Mouse (Mus musculus): ENCODE data around the gene Arl6ip6.

Gene Arl6ip6

GRCm38 (mm10) chr2:53191523-53192220, at the start of gene Arl6ip6:
Gene Arl6ip6, plus strand, starts transcription at chr2:53191726.
- in situ Hi-C loops (cut with MboI; ENCODE audit: low pct_unique_long_range_greater_than_20kb in 1 of 2, low sequenced_read_pairs in 2 of 2, unreplicated experiment in 1 of 2) = no loop called here

- in situ Hi-C loops (cut with MboI; ENCODE audit: low pct_unique_long_range_greater_than_20kb in 1 of 2, low sequenced_read_pairs in 2 of 2, unreplicated experiment in 1 of 2) = no loop called here
Measured at GRCm38 (mm10) chr2:53146852-53147251, 44.7 kb upstream of the Arl6ip6 start.

GRCm38 (mm10) chr2:53173966-53174365, 17.6 kb upstream of the Arl6ip6 start:
- in situ Hi-C loops (cut with MboI; ENCODE audit: low pct_unique_long_range_greater_than_20kb in 1 of 2, low sequenced_read_pairs in 2 of 2, unreplicated experiment in 1 of 2) = no loop called here

- in situ Hi-C loops (cut with MboI; ENCODE audit: low pct_unique_long_range_greater_than_20kb in 1 of 2, low sequenced_read_pairs in 2 of 2, unreplicated experiment in 1 of 2) = no loop called here
Measured at GRCm38 (mm10) chr2:53178966-53179365, 12.6 kb upstream of the Arl6ip6 start.

GRCm38 (mm10) chr2:53179876-53180275, 11.7 kb upstream of the Arl6ip6 start:
- in situ Hi-C loops (cut with MboI; ENCODE audit: low pct_unique_long_range_greater_than_20kb in 1 of 2, low sequenced_read_pairs in 2 of 2, unreplicated experiment in 1 of 2) = no loop called here

- in situ Hi-C loops (cut with MboI; ENCODE audit: low pct_unique_long_range_greater_than_20kb in 1 of 2, low sequenced_read_pairs in 2 of 2, unreplicated experiment in 1 of 2) = no loop called here
Measured at GRCm38 (mm10) chr2:53189811-53190210, 1.7 kb upstream of the Arl6ip6 start.

- in situ Hi-C loops (cut with MboI; ENCODE audit: low pct_unique_long_range_greater_than_20kb in 1 of 2, low sequenced_read_pairs in 2 of 2, unreplicated experiment in 1 of 2) = no loop called here
Measured at GRCm38 (mm10) chr2:53190684-53191511, 628 bp upstream of the Arl6ip6 start, which contains the start of gene Prpf40a. Gene Prpf40a, minus strand, starts transcription at chr2:53191284.

GRCm38 (mm10) chr2:53192386-53192785, 860 bp downstream of the Arl6ip6 start:
- in situ Hi-C loops (cut with MboI; ENCODE audit: low pct_unique_long_range_greater_than_20kb in 1 of 2, low sequenced_read_pairs in 2 of 2, unreplicated experiment in 1 of 2) = no loop called here

GRCm38 (mm10) chr2:53196431-53196830, 4.9 kb downstream of the Arl6ip6 start:
- in situ Hi-C loops (cut with MboI; ENCODE audit: low pct_unique_long_range_greater_than_20kb in 1 of 2, low sequenced_read_pairs in 2 of 2, unreplicated experiment in 1 of 2) = no loop called here

- in situ Hi-C loops (cut with MboI; ENCODE audit: low pct_unique_long_range_greater_than_20kb in 1 of 2, low sequenced_read_pairs in 2 of 2, unreplicated experiment in 1 of 2) = no loop called here
Measured at GRCm38 (mm10) chr2:53199203-53199602, 7.7 kb downstream of the Arl6ip6 start.

GRCm38 (mm10) chr2:53200164-53200885, 8.8 kb downstream of the Arl6ip6 start:
- in situ Hi-C loops (cut with MboI; ENCODE audit: low pct_unique_long_range_greater_than_20kb in 1 of 2, low sequenced_read_pairs in 2 of 2, unreplicated experiment in 1 of 2) = no loop called here

GRCm38 (mm10) chr2:53204373-53205274, 13.1 kb downstream of the Arl6ip6 start:
- in situ Hi-C loops (cut with MboI; ENCODE audit: low pct_unique_long_range_greater_than_20kb in 1 of 2, low sequenced_read_pairs in 2 of 2, unreplicated experiment in 1 of 2) = no loop called here

- in situ Hi-C loops (cut with MboI; ENCODE audit: low pct_unique_long_range_greater_than_20kb in 1 of 2, low sequenced_read_pairs in 2 of 2, unreplicated experiment in 1 of 2) = no loop called here
Measured at GRCm38 (mm10) chr2:53206749-53207148, 15.2 kb downstream of the Arl6ip6 start.

- in situ Hi-C loops (cut with MboI; ENCODE audit: low pct_unique_long_range_greater_than_20kb in 1 of 2, low sequenced_read_pairs in 2 of 2, unreplicated experiment in 1 of 2) = no loop called here
Measured at GRCm38 (mm10) chr2:53213493-53213892, 22.0 kb downstream of the Arl6ip6 start.

- in situ Hi-C loops (cut with MboI; ENCODE audit: low pct_unique_long_range_greater_than_20kb in 1 of 2, low sequenced_read_pairs in 2 of 2, unreplicated experiment in 1 of 2) = no loop called here
Measured at GRCm38 (mm10) chr2:53222242-53222641, 30.7 kb downstream of the Arl6ip6 start.

GRCm38 (mm10) chr2:53256982-53257381, 65.5 kb downstream of the Arl6ip6 start:
- in situ Hi-C loops (cut with MboI; ENCODE audit: low pct_unique_long_range_greater_than_20kb in 1 of 2, low sequenced_read_pairs in 2 of 2, unreplicated experiment in 1 of 2) = no loop called here
